Mouse (Mus musculus) midbrain, embryonic 14.5 days (tissue): ENCODE results near the gene Hoxb4. TPM values are rescaled to one million over a fixed set of nuclear protein-coding genes. Genes with fewer than 3 reads are reported as not detected.

Source experiments
- ATAC-seq: fragments of 200-750 bp; cut with Nextera tagmentation; 2 replicates; pipeline ENCODE4 v1.8.0; 2017; ENCODE audit warnings: moderate number of reproducible peaks, moderate library complexity; ENCODE audit not compliant: low FRiP score, low TSS enrichment
- DNase-seq: peaks from one replicate; pipeline ENCODE4 v3.0.0-alpha.2; 2015
- H3K27ac ChIP-seq: fragments of 300-500 bp; sonication (generic); replicated peaks from 2 replicates; pipeline ENCODE4 v1.5.1; 2014; ENCODE audit warnings: mild to moderate bottlenecking, low read depth, low read length, moderate library complexity
- H3K27me3 ChIP-seq: fragments of 300-500 bp; sonication (generic); 2 replicates; pipeline ENCODE4 v1.6.1; 2014; ENCODE audit warnings: low read length, control low read depth, mixed read lengths; ENCODE audit not compliant: control insufficient read depth, insufficient read depth
- H3K36me3 ChIP-seq: fragments of 300-500 bp; sonication (generic); 2 replicates; pipeline ENCODE4 v1.6.1; 2014; ENCODE audit warnings: low read length, control low read depth; ENCODE audit not compliant: control insufficient read depth, insufficient read depth
- H3K4me1 ChIP-seq: fragments of 300-500 bp; sonication (generic); 2 replicates; pipeline ENCODE4 v1.6.1; 2014; ENCODE audit warnings: mild to moderate bottlenecking, antibody characterized with exemption, low read length, control low read depth; ENCODE audit not compliant: control insufficient read depth, insufficient read depth
- H3K4me2 ChIP-seq: fragments of 300-500 bp; sonication (generic); 2 replicates; pipeline ENCODE4 v1.6.1; 2014; ENCODE audit warnings: mild to moderate bottlenecking, low read length, moderate library complexity
- H3K4me3 ChIP-seq: fragments of 300-500 bp; sonication (generic); replicated peaks from 2 replicates; pipeline ENCODE4 v1.5.1; 2014; ENCODE audit warnings: low read depth, low read length
- H3K9ac ChIP-seq: fragments of 300-500 bp; sonication (generic); replicated peaks from 2 replicates; pipeline ENCODE4 v1.6.1; 2014; ENCODE audit warnings: mild to moderate bottlenecking, low read length, moderate library complexity
- H3K9me3 ChIP-seq: fragments of 300-500 bp; sonication (generic); 2 replicates; pipeline ENCODE4 v1.6.1; 2016; ENCODE audit warnings: low read length, control low read depth, mixed read lengths; ENCODE audit not compliant: control insufficient read depth
- WGBS: fragments of 180-500 bp; shearing (Covaris S2); extraction: QIAGEN DNeasy Blood & Tissue Kit; methylation state at CpG from one replicate; pipeline ENCODE4 v1.1.7; 2014; 5-methylcytosine and 5-hydroxymethylcytosine counted together
- polyA plus RNA-seq: library from polyadenylated mRNA; unstranded; fragments of >200 nt; fragmentation: Nextera tagmentation; extraction: Ambion mirVana; gene quantifications from 2 replicates; pipeline ENCODE4 v1.2.1, GENCODE M21; 2014

The Hoxb4 gene
- polyA plus RNA-seq, 1 experiment from 2014 or later: not detected

DNA sequence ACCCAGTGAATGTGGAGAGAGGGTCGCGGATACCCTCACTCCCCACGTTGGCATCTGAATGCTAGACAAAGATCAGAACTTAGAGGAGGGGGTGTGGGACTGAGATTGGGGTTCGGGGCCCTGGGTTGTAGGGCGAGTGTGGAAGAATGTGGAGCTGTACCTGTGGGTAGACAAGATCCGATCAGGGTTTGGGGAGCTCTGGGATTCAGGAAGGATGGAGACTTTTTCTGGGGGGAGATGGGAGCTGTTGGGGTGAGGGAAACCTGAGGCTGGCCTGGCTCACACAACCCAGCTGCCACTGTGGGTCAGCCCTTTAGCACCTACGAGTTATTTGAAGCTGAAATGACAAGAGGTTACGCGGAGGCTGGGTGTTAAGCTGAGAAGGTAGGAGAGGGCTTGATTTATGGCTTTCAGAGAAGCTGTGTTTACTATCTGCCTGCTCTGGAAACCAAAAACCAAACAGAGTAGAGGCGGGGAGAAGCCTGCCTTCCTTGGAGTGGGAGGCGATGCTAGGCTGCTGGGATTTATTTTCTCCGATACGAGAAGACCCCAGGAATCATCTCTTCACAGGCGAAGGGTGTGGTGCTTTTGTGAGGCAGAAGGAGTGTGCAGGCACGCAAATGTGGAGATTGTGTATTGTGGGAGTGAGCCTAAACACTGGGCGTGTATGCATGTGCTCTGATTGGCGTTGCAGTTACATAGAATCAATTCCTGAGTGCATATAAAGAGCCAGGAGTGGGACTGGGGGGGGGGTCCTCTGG is 15.4 kb downstream of the Hoxb4 start:
- no peak for DNase-seq
- no peak for ATAC-seq
- Histone ChIP-seq H3K27ac (no peak overlapping the region), H3K4me1 (no peaks in the 10 kb centered on the region), H3K27me3 (peaks cover 100% of the 10 kb centered on the region), H3K36me3 (no peaks in the 10 kb centered on the region), H3K4me2 (no peak overlapping the region), H3K9me3 (no peaks in the 10 kb centered on the region), H3K4me3 (no peak overlapping the region), H3K9ac (no peak overlapping the region)
- WGBS: 2% methylated on average over 17 of the region's 17 CpGs

DNA sequence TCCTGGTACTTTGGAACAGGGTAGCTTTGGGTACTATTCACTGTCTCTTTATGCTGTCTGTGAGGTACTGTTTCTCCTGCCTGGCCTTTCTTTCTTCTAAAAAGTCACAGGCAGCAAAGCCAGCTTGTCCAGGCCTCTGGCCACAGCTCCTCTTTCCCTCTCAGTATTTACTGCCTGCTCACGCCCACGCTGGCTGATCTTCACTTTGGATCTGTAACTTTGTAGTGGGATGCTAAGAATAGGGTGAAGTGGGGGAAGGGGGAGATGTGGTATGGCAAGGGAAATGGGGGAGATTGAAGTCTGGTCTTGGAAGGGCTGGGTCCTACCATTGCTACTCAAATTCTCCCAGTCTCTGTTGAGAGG is 15.9 kb downstream of the Hoxb4 start:
- no peak for DNase-seq
- Histone ChIP-seq H3K27ac (no peak overlapping the region), H3K36me3 (no peaks in the 10 kb centered on the region), H3K4me3 (no peak overlapping the region), H3K4me2 (no peak overlapping the region), H3K9me3 (no peaks in the 10 kb centered on the region), H3K9ac (no peak overlapping the region), H3K27me3 (peaks cover 100% of the 10 kb centered on the region), H3K4me1 (no peaks in the 10 kb centered on the region)
- no peak for ATAC-seq
- 0% methylated on average over 2 of the region's 2 CpGs for WGBS

DNA sequence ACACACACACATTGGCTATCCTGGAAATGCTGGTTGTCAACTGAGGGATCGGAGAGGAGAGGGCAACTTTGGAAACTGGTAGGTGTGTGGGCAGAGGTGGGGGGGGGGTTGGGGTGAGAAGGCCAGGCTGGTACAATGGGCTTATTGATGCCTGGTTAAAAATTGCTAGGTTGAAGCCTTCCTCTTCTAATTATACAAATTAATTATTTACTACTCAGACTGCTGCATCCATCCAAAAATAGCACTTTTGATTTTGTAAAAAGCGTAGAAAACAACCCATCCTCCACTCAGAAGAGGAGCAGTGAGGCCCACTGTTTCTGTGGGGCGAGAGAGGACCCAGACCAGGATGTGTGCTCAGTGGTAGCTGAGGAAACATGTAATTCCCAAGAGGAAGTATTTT is 16.9 kb downstream of the Hoxb4 start:
- no peak overlapping the region for H3K27ac ChIP-seq
- no peak overlapping the region for H3K9ac ChIP-seq
- no peak for DNase-seq
- ATAC-seq: no peak
- H3K9me3 ChIP-seq: no peaks in the 10 kb centered on the region
- no peak overlapping the region for H3K4me2 ChIP-seq
- no peak overlapping the region for H3K4me3 ChIP-seq
- H3K4me1 ChIP-seq: no peaks in the 10 kb centered on the region
- 22% methylated on average over 3 of the region's 3 CpGs for WGBS
- peaks cover 100% of the 10 kb centered on the region for H3K27me3 ChIP-seq
- no peaks in the 10 kb centered on the region for H3K36me3 ChIP-seq

DNA sequence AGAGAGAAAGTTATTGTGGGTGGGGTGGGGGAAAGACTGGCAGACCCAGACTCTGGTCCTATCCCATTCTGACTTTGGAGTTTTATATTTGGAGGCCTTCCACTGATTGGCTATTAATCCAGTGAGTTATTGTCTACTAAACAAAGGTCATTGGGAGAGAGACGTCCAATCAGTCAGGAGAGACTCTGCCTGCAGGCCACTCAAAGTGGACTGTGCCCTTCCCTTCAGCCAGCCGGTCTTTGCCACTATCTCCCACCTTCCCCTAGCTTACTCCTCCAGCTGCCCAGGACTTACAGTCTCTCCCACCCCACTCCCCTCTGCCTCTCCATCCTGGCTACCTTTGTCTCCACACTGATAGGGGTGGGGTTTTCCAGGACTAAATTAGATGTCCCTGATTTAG is 18.5 kb downstream of the Hoxb4 start:
- Histone ChIP-seq H3K9ac (no peak overlapping the region), H3K9me3 (no peaks in the 10 kb centered on the region), H3K4me1 (no peaks in the 10 kb centered on the region), H3K27ac (no peak overlapping the region), H3K4me3 (no peak overlapping the region), H3K4me2 (no peak overlapping the region), H3K36me3 (no peaks in the 10 kb centered on the region), H3K27me3 (peaks cover 98% of the 10 kb centered on the region)
- DNase-seq: no peak
- WGBS: 2% methylated on average over 2 of the region's 2 CpGs
- no peak for ATAC-seq

DNA sequence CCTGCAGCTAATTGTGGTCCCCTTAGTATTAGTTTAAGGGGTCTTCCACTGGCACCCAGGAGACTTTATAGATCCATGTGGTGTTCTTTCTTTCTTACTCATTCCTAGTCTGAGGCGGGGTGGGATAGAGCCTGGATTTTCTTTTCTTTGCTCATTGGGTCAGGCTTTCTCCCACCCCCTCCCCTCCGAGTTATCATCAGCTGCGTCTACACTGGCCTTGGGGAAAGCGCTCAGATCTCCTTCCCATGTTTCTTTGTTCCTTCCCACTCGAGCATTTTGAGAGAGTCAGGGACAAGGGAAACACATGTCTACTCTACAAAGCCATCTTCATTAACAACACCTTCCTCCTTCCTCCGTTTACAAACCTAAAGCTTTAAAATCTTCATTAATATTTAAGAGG is 19.0 kb downstream of the Hoxb4 start:
- Histone ChIP-seq H3K4me3 (no peak overlapping the region), H3K4me2 (no peak overlapping the region), H3K36me3 (no peaks in the 10 kb centered on the region), H3K4me1 (no peaks in the 10 kb centered on the region), H3K27ac (no peak overlapping the region), H3K9ac (no peak overlapping the region), H3K9me3 (no peaks in the 10 kb centered on the region), H3K27me3 (peaks cover 98% of the 10 kb centered on the region)
- 3% methylated on average over 6 of the region's 6 CpGs for WGBS
- ATAC-seq (no peak), DNase-seq (no peak)

DNA sequence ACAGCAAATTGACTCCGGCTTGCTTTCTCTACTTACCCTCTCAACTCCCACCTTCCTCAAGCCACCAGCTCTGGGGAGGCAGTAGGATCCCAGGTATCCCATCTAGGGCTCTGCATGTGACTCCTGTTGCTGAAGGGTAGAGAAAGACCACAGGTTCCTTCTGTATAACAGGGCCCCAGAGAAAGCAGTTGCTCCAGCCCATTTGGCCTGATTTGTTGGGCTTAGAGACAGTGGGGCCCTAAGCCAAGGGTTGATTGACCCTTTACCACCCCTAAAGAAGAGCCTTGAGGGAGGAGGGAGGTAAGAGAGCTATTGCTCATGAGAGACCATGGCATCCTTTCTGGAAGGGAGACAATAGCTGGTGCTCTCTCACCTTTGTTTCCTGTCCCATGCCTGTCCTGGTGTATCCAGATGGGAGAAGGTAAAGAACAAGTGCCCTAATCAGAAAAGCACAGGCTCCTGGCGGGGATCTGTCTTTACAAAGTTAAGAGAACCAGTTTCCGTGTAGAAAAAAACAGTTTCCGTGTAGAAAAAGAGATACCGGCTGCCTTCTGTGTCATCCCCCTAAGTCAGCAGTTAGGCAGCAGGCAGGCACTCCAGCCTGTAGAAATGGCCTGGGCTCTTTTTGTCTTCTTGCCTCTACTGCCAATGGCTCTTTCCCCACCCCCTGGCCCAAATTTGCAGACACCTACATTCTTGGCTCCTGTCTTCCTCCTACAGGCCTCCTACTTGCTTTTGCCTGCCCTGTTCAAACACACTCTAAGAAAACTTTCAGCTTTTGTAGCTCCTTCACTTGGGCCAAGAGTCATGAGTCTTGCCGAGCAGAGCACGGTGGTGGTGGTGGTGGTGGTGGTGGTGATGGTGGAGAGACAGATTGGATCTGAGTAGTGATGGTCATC is 21.1 kb downstream of the Hoxb4 start:
- H3K9ac ChIP-seq: no peak overlapping the region
- H3K9me3 ChIP-seq: no peaks in the 10 kb centered on the region
- DNase-seq (no peak), ATAC-seq (no peak)
- H3K4me3 ChIP-seq: no peak overlapping the region
- H3K27me3 ChIP-seq: peaks cover 97% of the 10 kb centered on the region
- H3K36me3 ChIP-seq: no peaks in the 10 kb centered on the region
- no peak overlapping the region for H3K27ac ChIP-seq
- 10% methylated on average over 7 of the region's 7 CpGs for WGBS
- H3K4me1 ChIP-seq: no peaks in the 10 kb centered on the region
- no peak overlapping the region for H3K4me2 ChIP-seq

DNA sequence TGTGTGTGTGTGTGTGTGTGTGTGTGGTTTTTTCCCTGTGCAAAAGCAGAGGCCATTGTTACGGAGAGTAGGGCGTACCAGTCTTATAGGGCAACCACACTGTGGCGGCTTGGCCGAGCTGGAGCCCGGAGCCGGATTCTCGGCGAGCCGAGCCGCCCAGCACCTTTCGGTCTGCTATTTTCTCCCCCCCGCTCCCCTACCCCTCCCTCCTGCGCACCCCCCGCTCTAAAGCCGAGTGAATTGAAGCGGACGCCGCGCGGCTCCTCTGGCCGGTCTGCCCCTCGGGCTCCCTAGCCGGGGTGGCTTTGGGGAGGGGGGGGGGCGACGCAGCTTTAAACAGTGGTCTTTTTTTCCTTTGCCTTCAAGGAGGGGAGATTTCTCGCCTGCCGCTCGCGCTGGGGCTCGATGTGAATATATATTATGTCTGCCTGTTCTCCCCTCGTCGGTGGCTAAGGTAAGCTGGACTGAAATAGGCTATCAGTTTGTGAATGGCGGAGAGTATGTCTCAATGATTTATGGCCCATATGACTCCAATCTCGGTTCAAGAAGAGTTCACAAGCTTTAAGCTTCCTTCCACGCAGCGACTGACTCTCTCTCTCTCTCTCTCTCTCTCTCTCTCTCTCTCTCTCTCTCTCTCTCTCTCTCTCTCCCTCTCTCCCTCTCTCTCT is 22.8 kb downstream of the Hoxb4 start:
- H3K27ac ChIP-seq: no peak overlapping the region
- no peak for DNase-seq
- H3K9ac ChIP-seq: no peak overlapping the region

DNA sequence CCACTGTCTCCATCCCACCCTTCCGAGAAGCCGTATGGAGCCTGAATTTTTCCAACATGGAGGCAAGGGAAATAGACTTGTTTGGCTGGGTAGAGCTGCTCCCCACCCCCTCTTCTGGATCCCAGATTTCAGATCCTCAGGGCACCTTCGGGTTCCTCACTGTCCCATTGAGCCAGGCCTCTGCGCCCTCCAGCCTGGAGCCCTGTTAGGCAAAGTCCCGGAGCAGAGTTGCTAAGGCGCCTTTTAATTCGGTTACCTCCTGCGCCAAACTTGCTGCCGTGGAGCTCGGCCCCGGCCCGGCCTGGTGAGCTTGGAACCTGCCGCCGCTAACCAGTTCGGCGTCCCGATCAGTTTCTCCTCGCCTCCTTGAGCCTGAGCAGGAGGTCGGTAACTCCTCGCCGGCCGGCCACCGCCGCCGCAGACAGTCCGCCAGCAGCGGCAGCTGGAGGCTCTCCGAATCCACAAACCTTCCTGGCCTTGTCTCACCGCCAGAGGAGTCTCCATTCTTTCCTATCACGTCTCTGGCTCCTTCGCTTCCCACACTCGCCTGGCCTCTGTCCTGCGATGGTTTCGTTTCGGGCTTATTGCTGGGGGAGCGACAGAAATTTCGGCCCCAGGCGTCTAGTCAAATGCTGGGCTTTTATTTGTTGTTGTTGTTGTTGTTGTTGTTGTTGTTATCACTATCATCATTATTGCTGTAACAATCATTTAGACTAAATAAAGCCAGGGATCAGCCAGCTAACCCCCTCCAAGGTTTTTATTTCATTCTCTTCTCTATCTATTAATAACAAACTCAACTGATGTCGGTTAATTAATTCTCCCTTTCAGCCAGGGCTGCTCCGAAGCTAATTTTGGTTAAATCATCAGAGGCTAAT is 23.9 kb downstream of the Hoxb4 start:
- under 1% methylated on average over 40 of the region's 40 CpGs for WGBS
- H3K4me1 ChIP-seq: no peaks in the 10 kb centered on the region
- no peak overlapping the region for H3K9ac ChIP-seq
- H3K27me3 ChIP-seq: peaks cover 97% of the 10 kb centered on the region
- no peak overlapping the region for H3K4me2 ChIP-seq
- ATAC-seq (no peak), DNase-seq (no peak)
- H3K4me3 ChIP-seq: no peak overlapping the region
- no peaks in the 10 kb centered on the region for H3K36me3 ChIP-seq
- no peak overlapping the region for H3K27ac ChIP-seq
- H3K9me3 ChIP-seq: no peaks in the 10 kb centered on the region

More for the DNA sequence above, 22.8 kb downstream of the Hoxb4 start:
- Histone ChIP-seq H3K4me3 (no peak overlapping the region), H3K4me2 (no peak overlapping the region), H3K4me1 (no peaks in the 10 kb centered on the region), H3K9me3 (no peaks in the 10 kb centered on the region), H3K36me3 (no peaks in the 10 kb centered on the region), H3K27me3 (peaks cover 97% of the 10 kb centered on the region)
- ATAC-seq: no peak
- WGBS: under 1% methylated on average over 36 of the region's 36 CpGs
